Mouse (Mus musculus) bone marrow macrophage, adult 2 months (primary cell): ENCODE measurements at regions not wholly inside any gene's neighbourhood (a gene's known extent, or its start where the extent isn't known, plus 50 kb on each side); places are given as distances from the start of the nearest gene placed in this dataset.

Experiments
- CTCF ChIP-seq: IDR thresholded peaks from 2 replicates; pipeline ENCODE4 v1.5.1; 2012; ENCODE audit warnings: low read depth, mild to moderate bottlenecking, low read length, moderate library complexity
- POLR2A ChIP-seq: IDR thresholded peaks from 2 replicates; pipeline ENCODE4 v1.6.1; 2012; ENCODE audit warnings: mild to moderate bottlenecking, low read depth, low read length, borderline replicate concordance

- TF ChIP-seq CTCF (no peak), POLR2A (no peak)
Measured at GRCm38 (mm10) chr9:79287849-79288248, 430.8 kb downstream of the Col12a1 start.
